Mouse (Mus musculus) testis, adult 2 months (tissue): Measurements from ENCODE around the gene Gm28308. TPM values are rescaled to one million over a fixed set of nuclear protein-coding genes. Genes with fewer than 3 reads are reported as not detected.

Experiments used
- H3K27ac ChIP-seq: fragments of 200-500 bp; 2 replicates; pipeline ENCODE4 v1.5.1; 2012; ENCODE audit warnings: low read depth, low read length; ENCODE audit not compliant: control insufficient read depth, insufficient read depth
- H3K27me3 ChIP-seq: fragments of 200-500 bp; 2 replicates; pipeline ENCODE4 v1.6.1; 2012; ENCODE audit warnings: mild to moderate bottlenecking, low read length, moderate library complexity; ENCODE audit not compliant: control insufficient read depth, insufficient read depth
- H3K36me3 ChIP-seq: fragments of 200-500 bp; 2 replicates; pipeline ENCODE4 v1.6.1; 2012; ENCODE audit warnings: mild to moderate bottlenecking, low read length; ENCODE audit not compliant: control insufficient read depth, insufficient read depth
- H3K4me1 ChIP-seq: fragments of 200-500 bp; 2 replicates; pipeline ENCODE4 v1.6.1; 2012; ENCODE audit warnings: low read length; ENCODE audit not compliant: control insufficient read depth, insufficient read depth
- H3K4me3 ChIP-seq: fragments of 200-500 bp; 2 replicates; pipeline ENCODE4 v1.5.1; 2012; ENCODE audit warnings: low read depth, mild to moderate bottlenecking, low read length, moderate library complexity, mixed read lengths; ENCODE audit not compliant: control insufficient read depth
- CTCF ChIP-seq: fragments of 200-500 bp; IDR thresholded peaks from 2 replicates; pipeline ENCODE4 v1.5.1; 2012; ENCODE audit warnings: low read depth, mild to moderate bottlenecking, inconsistent platforms, low read length, moderate library complexity; ENCODE audit not compliant: control insufficient read depth, insufficient read depth, insufficient replicate concordance
- POLR2A ChIP-seq: fragments of 200-500 bp; IDR thresholded peaks from 2 replicates; pipeline ENCODE4 v1.6.1; 2012; ENCODE audit warnings: low read depth, mild to moderate bottlenecking, inconsistent platforms, low read length, moderate library complexity; ENCODE audit not compliant: control insufficient read depth
- polyA plus RNA-seq: library from polyadenylated mRNA; depleted of rRNA; stranded (reverse); fragments of >200 nt; gene quantifications from 2 replicates; pipeline ENCODE4 v1.2.3, GENCODE M21; 2012

The Gm28308 gene
- polyA plus RNA-seq, 1 experiment = not detected

- Histone ChIP-seq H3K27me3 (peaks cover 20% of the 10 kb centered on the region), H3K36me3 (no peaks in the 10 kb centered on the region), H3K4me3 (no peak overlapping the region), H3K27ac (no peak overlapping the region), H3K4me1 (peaks cover 24% of the 10 kb centered on the region)
- TF ChIP-seq POLR2A (no peak), CTCF (no peak)
Measured at GRCm38 (mm10) chr6:52165441-52166370, 47.4 kb downstream of the Gm28308 start.

GRCm38 (mm10) chr6:52164626-52165440 lies 48.3 kb downstream of the Gm28308 start, which contains the start of gene Hoxa2:
Gene Hoxa2 (minus strand): TSS chr6:52164831.
- Histone ChIP-seq H3K27me3 (peaks cover 21% of the 10 kb centered on the region), H3K27ac (no peak within 1 kb of the TSS), H3K4me3 (peak within 1 kb of the TSS; percentile 1; the same call in 1 of the 2 replicates)

GRCm38 (mm10) chr6:52164051-52164625 lies 49.0 kb downstream of the Gm28308 start:
- peak overlapping the region; percentile 1; the same call in 1 of the 2 replicates for H3K4me3 ChIP-seq
- H3K4me1 ChIP-seq = peaks cover 25% of the 10 kb centered on the region
- no peak overlapping the region for H3K27ac ChIP-seq
- no peak for TF ChIP-seq CTCF
- TF ChIP-seq POLR2A = no peak
- H3K36me3 ChIP-seq = no peaks in the 10 kb centered on the region
- peaks cover 21% of the 10 kb centered on the region for H3K27me3 ChIP-seq

More at GRCm38 (mm10) chr6:52164626-52165440, 48.3 kb downstream of the Gm28308 start, which contains the start of gene Hoxa2:
- peaks cover 22% of the 10 kb centered on the region for H3K4me1 ChIP-seq
- TF ChIP-seq POLR2A (no peak), CTCF (no peak)
- H3K36me3 ChIP-seq = no peaks in the 10 kb centered on the region

GRCm38 (mm10) chr6:52163366-52164031 lies 49.6 kb downstream of the Gm28308 start:
- TF ChIP-seq CTCF (no peak), POLR2A (no peak)
- Histone ChIP-seq H3K4me3 (no peak overlapping the region; the same call in 1 of the 2 replicates), H3K4me1 (peaks cover 26% of the 10 kb centered on the region), H3K27ac (no peak overlapping the region), H3K27me3 (peaks cover 19% of the 10 kb centered on the region), H3K36me3 (no peaks in the 10 kb centered on the region)

- peaks cover 32% of the 10 kb centered on the region for H3K4me1 ChIP-seq
- no peak overlapping the region for H3K27ac ChIP-seq
- peaks cover 17% of the 10 kb centered on the region for H3K27me3 ChIP-seq
- no peaks in the 10 kb centered on the region for H3K36me3 ChIP-seq
- no peak overlapping the region; the same call in 1 of the 2 replicates for H3K4me3 ChIP-seq
- TF ChIP-seq POLR2A (no peak), CTCF (no peak)
Measured at GRCm38 (mm10) chr6:52162611-52163365, 50.4 kb downstream of the Gm28308 start.

- TF ChIP-seq CTCF (no peak), POLR2A (no peak)
- peaks cover 17% of the 10 kb centered on the region for H3K27me3 ChIP-seq
- H3K4me1 ChIP-seq = peaks cover 36% of the 10 kb centered on the region
- no peak overlapping the region for H3K4me3 ChIP-seq
- H3K36me3 ChIP-seq = no peaks in the 10 kb centered on the region
- H3K27ac ChIP-seq = no peak overlapping the region
Measured at GRCm38 (mm10) chr6:52162093-52162380, 51.1 kb downstream of the Gm28308 start.
